Mouse (Mus musculus) B cell, adult 2 months (primary cell): ENCODE results near the gene Mthfd2.

Source experiments
- DNase-seq, 2 experiments: peaks; one replicate each; pipeline ENCODE4 v3.0.0; 2022

The Mthfd2 gene

DNA sequence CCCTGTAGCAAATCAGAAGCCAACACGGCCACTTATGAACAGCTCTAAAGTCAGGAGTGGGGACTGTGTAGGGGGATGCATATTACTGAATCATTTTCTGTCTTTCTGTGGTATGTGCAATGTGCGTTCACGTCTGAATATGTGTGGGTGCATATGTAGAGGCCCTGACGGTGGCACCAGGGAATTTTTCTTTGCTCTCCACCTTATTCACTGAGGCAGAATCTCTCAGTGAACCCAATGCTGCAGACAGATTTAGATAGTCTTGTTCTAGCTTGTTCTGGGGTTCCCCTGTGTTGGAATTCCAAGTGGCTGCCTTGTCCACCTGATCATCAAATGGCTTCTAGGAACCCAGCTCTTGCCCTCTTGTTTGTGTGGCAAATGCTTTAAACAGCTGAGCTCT lies 58.1 kb downstream of the Mthfd2 start:
- DNase-seq: no peak

DNA sequence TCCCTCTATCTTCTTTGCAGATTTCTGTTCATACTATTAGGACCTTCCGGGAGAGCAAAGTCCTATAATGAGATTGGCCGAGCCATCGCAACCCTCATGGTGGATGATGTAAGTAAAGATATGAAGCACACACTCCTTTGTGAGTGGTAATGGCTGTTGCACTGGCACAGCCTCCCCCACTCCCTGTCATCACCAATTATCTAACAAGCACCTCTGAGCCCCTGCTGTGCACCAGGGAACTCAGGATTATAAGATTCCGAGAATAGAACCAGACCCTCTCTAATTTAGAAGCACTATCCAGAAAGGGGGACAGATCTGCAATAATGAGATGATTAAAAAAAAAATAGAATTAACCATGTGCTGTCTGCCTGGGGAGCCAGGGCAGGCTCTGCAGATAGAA lies 60.1 kb downstream of the Mthfd2 start:
- no peak for DNase-seq

GRCm38 (mm10) chr6:83265253-83265652 lies 60.5 kb downstream of the Mthfd2 start:
- peak; percentile 33 for DNase-seq

DNA sequence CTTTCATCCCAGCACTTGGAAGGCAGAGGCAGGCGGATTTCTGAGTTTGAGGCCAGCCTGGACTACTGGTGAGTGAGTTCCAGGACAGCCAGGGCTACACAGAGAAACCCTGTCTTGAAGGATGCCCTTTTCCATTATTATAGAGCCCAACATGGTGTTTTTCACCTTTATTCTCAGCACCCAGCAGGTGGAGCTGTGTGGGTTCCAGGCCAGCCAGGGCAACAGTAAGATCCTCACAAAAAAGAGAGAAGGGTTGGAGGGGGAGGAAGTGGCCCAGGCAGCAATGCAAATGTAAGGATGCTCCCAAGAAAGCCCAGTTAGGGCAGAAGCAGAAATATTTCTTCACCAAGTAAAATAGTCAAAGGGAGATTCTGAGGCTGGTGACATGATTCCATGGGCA lies 61.2 kb downstream of the Mthfd2 start:
- no peak for DNase-seq
